In genomic region chr16:30034979-30035440, GRCm38 (mm10) we compare ENCODE assay signal across 1 mouse cellular context.
A peak's percentile ranks its signal among the peaks of the same experiment; 100 is the strongest.
TF ChIP-seq lines count a peak whose summit lies in the region.

No protein-coding gene starts in this region.

TF ChIP-seq in CH12.LX, 34 proteins besides CTCF, POLR2A, EP300 and RAD21 (continued from another document):
- peak; percentile 91 for TF ChIP-seq IRF4 (IDR thresholded peaks at IDR 0.05; ENCODE audit: low read depth, low read length)
- peak; percentile 97 for TF ChIP-seq ZNF384 (IDR thresholded peaks at IDR 0.05; ENCODE audit: low read depth, low read length)
- TF ChIP-seq ZC3H11A (IDR thresholded peaks at IDR 0.05; ENCODE audit: low read depth, low read length), result no peak
- TF ChIP-seq SIN3A (IDR thresholded peaks at IDR 0.05; ENCODE audit: low read length), result peak; percentile 84
- TF ChIP-seq JUND (conservative IDR thresholded peaks at IDR 0.05; ENCODE audit: low read depth, low read length), result peak; percentile 82
- peak; percentile 18; the same call in 1 of the 2 replicates for TF ChIP-seq MAX (IDR thresholded peaks at IDR 0.05; ENCODE audit: low read length)
- TF ChIP-seq RCOR1 (conservative IDR thresholded peaks at IDR 0.05; ENCODE audit: low read depth, low read length), result peak; percentile 11; the same call in 1 of the 2 replicates
- no peak for TF ChIP-seq HCFC1 (IDR thresholded peaks at IDR 0.05; ENCODE audit: low read depth, low read length)
- peak; percentile 58; the same call in 1 of the 2 replicates for TF ChIP-seq CHD2 (IDR thresholded peaks at IDR 0.05; ENCODE audit: low read length)
- peak; percentile 46 for TF ChIP-seq ELF1 (IDR thresholded peaks at IDR 0.05; ENCODE audit: low read depth, low read length)
- TF ChIP-seq GABPA (IDR thresholded peaks at IDR 0.05; ENCODE audit: insufficient replicate concordance, low read depth, low read length), result no peak
- 0 out of 2 replicates have a peak, but pooled peaks have one; percentile 23 for TF ChIP-seq MEF2A (IDR thresholded peaks at IDR 0.05; ENCODE audit: borderline replicate concordance, low read depth, low read length)
- no peak for TF ChIP-seq NELFE (IDR thresholded peaks at IDR 0.05; ENCODE audit: low read depth, low read length)
- TF ChIP-seq TCF12 (IDR thresholded peaks at IDR 0.05; ENCODE audit: low read depth, low read length), result peak; percentile 100
- TF ChIP-seq ZKSCAN1 (IDR thresholded peaks at IDR 0.05; ENCODE audit: borderline replicate concordance, low read depth, low read length), result no peak
- no peak for TF ChIP-seq ZMIZ1 (IDR thresholded peaks at IDR 0.05; ENCODE audit: low read depth, low read length)
- TF ChIP-seq TBP (conservative IDR thresholded peaks at IDR 0.05; ENCODE audit: low read depth, low read length), result 0 out of 2 replicates have a peak, but pooled peaks have one; percentile 19
- TF ChIP-seq BHLHE40 (IDR thresholded peaks at IDR 0.05; ENCODE audit: low read depth, low read length), result peak; percentile 67
